Mouse (Mus musculus) gastrocnemius, postnatal 14 days (tissue): ENCODE results near the gene H1f0. TPM values are rescaled to one million over a fixed set of nuclear protein-coding genes. Genes with fewer than 3 reads are reported as not detected.

Experiments
- DNase-seq: peaks from one replicate; pipeline ENCODE4 v3.0.0; 2021; ENCODE audit warnings: mixed read lengths
- intact Hi-C: fragments of 180-260 bp; cut with DNase I; formaldehyde crosslinking; loops from one replicate; pipeline ENCODE4 v1.15.1; 2025; ENCODE audit warnings: low total_unique reads
- long read RNA-seq, 2 experiments: library from polyadenylated mRNA; stranded (forward); transcript quantifications; one replicate each; pipeline ENCODE4 v2.0.0; 2021
- total RNA-seq, 2 experiments: library from RNA; stranded (reverse); gene quantifications; 2 replicates each; pipeline ENCODE4 v1.2.3; 2021

The H1f0 gene
- 100 to 1,000 TPM; 129 to 164 TPM for total RNA-seq
- long read RNA-seq, experiment 1, transcript H1f0-201 (1 exons, 2,055 nt): major isoform, 139 of 139 reads
- long read RNA-seq, experiment 1, partial matches to known transcripts: 0 of 139 reads
- long read RNA-seq, experiment 1, other reads (novel, unspliced or antisense): 0 of 139 reads
- long read RNA-seq, experiment 2, transcript H1f0-201 (1 exons, 2,055 nt): major isoform, 162 of 162 reads
- long read RNA-seq, experiment 2, partial matches to known transcripts: 0 of 162 reads
- long read RNA-seq, experiment 2, other reads (novel, unspliced or antisense): 0 of 162 reads

DNA sequence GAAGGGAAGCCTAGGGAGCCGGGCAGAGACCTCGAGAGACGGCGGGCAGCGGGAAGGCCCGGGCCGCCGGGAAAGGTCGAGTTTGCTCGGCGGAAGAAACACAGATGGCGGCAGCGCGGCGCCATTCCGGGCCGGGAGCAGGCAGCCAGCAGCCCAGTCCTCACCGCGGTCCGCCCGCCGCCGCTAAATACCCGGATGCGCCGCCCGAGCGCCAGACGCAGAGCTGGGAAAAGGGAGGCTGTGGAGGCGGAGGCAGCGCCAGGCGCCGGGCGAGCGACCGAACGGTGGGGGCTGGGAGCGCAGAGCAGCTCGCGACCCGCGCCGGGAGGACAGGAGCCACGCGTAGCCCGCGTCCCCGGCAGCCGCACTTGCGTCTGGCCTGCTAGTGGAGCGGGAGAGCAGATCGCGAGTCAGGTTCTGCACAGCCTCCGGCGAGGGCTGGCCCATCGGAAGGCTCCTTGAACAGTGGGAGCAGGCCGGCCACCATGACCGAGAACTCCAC lies at the start of gene H1f0:
TSS of gene H1f0 (plus strand) at position 214 of the 502 bp plus-strand sequence.
- intact Hi-C loops: no loop called here
- DNase-seq: peak; percentile 96

DNA sequence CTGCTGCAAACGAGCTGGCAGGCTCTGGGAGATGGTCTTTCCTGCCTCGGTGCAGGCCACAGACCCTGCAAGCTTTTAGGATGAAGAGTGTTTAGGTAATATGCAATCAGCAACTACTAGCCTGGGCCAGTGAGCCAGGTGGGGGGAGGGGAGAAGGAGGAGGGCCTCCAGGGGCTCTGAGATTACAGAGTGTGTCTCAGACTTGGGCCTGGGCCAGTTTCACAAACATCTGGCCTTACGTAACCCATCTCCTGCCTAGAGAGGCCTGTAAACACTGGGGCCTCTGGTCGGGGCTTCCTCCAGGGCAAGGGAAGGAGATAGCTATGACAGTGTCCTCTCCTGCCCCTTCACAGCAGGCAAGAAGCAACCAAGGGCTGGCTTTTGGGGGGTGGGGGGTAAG lies 49.4 kb upstream of the H1f0 start:
- peak; percentile 92 for DNase-seq
- intact Hi-C loops: no loop called here

DNA sequence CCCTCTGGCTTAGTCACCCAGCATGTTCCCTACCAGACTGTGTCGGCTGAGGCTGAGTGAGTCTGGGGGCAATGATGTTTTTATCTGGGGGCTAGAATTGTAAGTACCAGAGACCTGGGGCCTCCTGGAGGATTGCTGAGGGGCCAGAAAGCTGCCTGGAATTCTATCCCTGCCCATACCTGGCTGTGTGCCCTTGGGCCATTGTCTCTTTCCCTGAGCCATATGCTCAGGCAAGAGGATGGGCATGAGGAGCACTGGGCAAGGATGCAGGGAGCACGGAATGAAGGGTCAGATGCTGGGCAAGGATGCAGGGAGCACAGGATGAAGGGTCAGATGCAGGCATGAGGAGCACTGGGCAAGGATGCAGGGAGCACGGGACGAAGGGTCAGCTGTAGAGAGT lies 48.2 kb upstream of the H1f0 start:
- intact Hi-C loops: no loop called here
- no peak for DNase-seq

DNA sequence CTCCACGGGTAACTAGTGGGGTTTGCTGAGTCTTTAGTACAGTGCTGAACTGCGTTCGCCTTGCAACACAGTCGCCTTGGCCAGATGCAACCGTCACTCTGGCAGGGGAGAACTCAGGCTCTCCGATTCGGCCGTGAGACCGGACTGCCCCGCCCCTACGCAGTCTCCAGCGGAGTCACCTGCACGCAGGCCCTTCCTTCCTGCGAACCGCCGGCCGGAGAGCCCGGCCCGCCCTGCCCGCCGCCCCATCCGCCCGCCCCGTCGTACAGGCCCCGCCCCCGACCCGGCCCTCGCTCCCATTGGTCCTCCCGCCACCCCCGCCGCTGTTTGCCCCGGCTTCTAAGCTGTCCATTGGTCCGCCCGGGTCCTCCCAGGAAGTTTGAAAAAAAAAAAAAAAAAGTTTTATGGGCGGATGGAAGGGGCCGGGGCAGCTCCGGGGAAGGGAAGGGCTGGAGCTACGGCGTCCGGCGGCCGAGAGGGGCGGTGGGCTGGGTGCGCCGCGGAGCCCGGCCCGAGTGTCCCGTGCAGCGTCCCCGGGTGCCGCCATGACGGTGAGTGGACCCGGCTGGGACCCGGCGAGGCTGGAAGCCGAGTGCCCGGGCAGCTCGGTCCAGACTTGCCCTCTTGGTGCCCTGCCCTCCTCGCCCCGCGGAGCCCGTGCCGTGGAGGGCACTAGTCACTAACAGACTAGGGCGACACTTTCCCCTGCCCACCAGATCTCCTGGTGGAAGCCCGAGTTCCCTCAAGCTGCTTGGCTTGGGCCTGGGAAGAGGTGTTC lies 45.4 kb upstream of the H1f0 start:
- intact Hi-C loops: no loop called here
- DNase-seq: peak; percentile 95

DNA sequence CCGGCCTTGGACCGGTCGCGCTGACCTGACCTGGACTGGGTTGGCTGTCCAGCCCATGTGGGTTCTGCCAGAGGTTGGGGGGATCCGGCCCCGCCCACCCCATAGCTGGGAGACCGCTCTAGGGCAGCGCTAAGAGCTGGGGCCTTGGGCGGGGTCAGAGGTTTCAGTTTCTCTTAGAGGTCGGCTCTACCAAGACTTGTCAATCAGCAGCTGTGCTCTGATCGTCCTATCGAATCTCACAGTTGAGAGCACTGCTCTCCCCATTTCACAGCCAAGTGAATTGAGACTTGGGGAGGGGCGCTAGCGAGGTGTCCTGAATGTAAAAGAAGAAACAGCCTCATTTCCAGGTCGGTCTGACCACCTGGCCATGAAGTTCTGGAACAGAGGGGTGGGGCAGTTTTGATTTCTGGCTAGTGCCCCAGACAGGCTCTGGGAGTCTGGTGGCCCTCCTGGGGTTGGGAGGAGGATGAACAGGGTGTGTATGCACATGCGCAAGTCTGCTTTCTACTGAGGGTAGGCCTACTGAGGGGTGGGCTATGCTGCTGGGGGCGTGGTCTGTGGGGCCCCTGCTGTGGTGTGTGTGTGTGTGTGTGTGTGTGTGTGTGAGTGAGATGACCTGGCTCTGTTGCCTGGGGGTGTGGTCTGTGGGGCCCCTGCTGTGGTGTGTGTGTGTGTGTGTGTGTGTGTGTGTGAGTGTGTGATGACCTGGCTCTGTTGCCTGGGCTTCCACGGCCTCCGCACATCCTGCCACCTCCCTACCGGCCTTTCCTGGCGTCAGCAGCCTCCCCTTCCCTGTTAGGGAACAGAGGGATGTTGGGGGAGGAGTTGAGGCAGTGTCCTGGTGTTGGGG lies 44.6 kb upstream of the H1f0 start:
- peak; percentile 75 for DNase-seq
- intact Hi-C loops: no loop called here

DNA sequence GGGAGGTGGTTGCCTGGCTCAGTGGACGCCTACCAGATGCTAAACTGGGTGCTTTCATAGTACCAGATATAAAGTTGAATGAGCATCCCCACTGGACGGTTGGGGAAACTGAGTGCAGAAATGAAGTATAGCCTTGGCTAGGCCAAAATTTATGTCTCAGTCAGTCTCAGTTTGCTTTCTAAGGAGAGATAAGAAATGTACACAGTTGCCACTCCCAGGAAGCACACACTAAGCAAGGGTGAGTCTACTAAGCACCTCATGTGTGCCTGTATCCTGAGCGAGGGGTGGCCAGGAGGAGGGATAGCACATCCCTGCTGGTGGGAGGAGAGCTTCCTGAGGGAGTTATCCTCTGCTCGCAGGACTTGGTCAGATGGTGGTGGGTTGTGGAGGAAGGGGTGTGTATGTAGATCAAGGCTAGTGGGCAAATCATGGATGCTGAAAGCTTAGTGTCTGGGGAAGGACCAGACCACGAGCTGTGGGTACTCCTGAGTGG lies 43.9 kb upstream of the H1f0 start:
- intact Hi-C loops: no loop called here
- DNase-seq: no peak

DNA sequence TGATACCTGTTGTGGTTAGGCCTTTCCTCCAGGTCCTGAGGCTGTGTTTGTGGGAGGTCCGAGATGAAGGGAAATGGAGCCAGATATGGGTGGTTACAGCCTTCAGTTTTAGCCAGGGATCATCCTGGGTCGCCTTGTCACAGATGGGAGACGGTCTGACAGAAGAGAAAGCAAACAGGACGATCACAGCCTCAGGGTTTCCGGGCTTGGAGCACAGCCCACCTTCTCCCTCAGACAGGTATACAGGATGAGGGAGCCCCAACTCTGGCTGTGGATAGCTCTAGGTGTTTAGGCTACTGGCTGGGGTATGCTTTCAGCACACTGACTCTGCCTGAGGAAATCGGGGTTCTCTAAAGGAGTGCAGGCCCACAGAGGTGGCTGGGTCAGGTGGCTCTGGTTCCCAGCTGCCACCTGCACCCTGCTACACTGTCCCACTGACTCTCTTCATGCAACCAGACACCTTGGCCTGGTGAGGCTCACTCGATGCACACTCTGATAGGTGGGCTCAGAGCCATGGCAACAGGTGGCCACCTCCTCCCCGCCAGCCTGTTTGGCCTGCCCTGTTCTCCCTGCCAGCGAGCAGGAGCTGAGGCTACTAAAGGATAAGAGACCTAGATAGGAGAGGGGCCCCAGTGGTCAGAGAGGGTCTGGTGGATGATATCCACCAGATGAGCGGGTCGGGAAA lies 41.6 kb upstream of the H1f0 start:
- peak; percentile 81 for DNase-seq
- intact Hi-C loops: no loop called here

DNA sequence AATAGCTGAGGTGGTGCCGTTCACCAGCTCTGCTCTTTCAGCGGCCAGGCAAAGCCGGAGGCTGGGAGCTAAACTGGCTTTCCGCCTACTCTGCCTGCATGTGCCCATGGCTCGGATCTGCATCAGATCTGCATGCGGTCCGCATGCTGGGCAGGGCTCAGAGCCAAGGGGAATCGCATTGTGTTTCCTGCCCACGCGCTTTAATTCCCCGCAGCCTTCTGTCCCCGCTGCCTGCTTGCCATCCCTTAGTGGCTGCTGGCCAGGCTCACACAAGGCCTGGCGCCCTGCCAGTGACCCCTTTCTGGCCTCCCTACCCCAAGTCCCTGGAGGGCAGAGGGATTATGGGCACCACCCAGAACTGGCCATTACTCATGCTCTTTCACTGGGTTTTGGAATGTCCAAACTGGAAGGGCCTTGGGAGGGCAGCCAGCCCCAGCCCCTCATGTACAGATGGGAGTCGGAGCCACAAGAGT lies 39.7 kb upstream of the H1f0 start:
- peak; percentile 60 for DNase-seq
- intact Hi-C loops: no loop called here

DNA sequence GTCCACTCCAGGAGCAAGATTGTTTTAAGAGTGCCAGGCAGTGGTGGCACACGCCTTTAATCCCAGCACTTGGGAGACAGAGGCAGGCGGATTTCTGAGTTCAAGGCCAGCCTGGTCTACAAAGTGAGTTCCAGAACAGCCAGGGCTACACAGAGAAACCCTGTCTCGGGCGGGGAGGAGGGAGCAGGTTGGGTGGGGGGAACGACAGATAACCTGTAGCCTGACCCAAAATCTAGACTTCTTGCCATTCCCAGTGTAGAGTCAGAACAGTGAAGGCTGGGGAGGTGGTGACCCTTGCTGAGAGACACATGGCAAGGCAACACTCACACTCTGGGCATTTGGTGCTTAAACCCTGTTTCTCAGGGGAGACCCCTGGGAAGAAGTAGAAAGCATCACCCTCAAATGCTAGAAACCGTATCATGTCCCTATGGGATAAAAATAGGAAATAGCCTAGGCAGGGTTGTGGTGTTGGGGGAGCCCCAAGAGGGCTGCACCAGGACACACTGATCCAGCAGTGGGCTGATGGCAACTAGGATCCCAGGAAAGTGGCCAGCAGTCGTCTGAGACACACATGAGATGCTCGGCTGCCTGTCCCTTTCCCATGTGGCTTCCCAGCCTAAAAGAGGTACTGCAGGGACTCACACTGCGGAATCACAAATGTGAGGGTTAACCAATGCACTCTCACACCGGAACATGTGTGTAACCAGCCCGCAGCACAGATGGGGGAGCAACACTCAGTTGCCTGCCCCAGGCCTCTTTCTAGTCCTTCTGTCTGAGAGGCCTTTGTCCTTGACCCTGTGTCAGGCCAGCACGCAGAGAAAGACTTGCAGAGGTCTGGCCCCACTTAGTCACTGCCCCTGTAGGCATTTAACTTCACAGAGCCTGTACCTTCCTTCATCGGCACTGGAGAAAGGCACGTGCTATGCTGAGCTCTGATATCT lies 38.8 kb upstream of the H1f0 start:
- no peak for DNase-seq
- intact Hi-C loops: no loop called here

DNA sequence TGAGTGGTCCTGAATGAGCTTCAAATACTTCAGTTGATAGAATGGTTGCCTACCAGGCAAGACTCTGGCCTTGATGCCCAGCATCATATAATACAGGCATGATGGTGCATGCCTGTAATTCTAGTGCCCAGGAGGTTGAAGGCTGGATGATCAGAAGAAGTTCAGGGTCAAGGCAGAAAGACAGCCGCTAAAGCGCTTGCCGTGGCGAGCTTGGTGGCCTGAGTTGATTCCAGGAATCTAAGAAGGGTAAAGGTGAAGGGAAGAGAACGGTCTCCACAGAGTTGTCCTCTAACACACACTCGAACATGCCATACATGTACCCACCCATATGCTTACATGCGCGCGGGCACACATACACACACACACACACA lies 38.2 kb upstream of the H1f0 start:
- intact Hi-C loops: no loop called here
- no peak for DNase-seq

DNA sequence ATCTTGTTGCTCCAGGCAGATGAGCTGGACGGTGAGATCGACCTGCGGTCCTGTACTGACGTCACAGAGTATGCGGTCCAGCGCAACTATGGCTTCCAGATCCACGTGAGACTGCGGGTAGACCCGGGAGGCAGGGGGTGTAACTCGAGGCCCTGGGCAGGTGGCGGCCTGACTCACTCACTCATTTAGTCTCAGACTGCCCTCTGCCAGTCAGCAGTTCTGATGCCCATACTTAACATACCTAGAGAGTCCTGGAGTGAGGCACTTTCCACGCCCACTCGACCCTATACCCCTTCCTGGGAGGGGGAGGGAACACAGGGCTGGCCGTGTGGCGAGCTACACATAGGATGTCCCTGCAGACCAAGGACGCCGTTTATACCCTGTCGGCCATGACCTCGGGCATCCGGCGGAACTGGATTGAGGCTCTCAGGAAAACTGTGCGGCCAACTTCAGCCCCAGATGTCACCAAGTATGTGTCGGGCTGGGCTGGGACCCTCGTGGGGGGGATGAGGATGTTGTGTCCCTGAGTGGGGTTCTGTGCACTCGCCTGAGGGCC lies 37.2 kb upstream of the H1f0 start:
- DNase-seq: no peak
- intact Hi-C loops: no loop called here

DNA sequence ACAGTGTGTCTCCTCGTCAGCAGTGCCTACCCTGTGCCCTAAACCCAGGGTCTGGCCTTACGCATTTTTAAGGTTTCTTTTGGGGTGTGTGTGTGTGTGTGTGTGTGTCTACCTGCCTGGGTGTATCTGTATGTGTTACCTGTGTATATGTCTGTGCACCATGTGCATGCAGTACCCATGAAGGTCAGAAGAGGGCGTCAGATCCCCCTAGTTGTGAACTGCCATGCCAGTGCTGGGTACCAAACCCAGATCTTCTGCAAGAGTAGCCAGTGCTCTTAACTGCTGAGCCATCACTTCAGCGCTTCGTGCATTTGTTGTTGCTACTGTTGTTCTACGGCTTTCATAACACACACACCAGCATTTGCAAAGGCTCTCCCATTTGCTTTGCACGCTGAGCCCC lies 36.0 kb upstream of the H1f0 start:
- intact Hi-C loops: no loop called here

DNA sequence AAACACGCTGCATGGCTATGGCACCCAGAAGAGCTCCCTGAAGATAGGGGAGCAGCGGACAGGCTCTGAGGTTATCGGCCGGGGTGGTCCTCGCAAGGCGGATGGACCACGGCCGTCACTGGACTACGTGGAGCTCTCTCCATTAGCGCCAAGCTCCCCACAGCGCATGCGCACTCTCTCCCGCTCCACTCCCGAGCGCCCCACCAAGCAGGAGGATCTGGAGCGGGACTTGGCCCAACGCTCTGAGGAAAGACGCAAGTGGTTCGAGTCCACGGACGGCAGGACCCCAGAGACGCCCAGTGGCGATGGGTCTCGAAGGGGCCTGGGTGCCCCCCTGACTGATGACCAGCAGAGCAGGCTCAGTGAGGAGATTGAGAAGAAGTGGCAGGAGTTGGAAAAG lies 35.3 kb upstream of the H1f0 start:
- intact Hi-C loops: no loop called here
- DNase-seq: no peak

More for the DNA sequence above, 36.0 kb upstream of the H1f0 start:
- no peak for DNase-seq

DNA sequence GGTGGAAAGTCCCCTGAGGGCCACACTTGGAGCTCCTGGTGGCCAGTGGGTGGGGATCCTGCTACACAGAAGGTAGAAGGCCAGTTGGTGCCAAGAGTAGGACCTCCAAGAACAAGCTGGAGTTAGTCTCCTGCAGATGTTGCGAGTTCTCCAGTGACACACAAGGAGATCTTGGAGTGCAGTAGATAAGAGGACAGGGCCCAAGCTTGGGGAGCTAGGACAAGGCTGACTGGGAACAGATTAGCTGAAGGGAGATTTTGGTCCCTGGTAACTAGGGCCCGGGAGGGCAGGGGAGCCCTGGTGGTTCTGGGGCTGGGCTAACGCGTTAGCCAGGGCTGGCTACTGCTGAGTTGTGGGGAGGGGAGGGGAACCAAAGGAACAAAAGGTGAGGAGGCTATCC lies 32.3 kb upstream of the H1f0 start:
- intact Hi-C loops: no loop called here
- DNase-seq: no peak

DNA sequence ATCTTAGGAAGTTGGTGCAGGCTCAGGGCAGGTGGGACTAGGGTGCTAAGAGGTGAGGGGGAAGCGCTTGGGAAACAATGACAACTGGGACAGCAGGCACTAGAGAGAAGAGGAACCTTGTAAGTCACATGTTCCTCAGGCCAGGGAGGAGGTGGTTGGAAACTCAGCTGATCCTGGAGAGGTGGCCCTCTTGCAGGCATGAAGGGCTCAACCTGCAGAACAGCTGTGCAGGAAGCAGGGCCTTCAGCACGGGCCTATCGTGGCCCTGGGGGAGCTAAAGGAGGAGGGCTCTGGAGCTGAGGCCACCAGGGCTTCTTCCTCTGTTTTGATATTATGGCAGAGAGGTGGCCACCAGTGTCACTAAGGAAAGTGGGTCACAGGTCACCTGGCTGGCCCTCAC lies 31.6 kb upstream of the H1f0 start:
- DNase-seq: no peak
- intact Hi-C loops: no loop called here

DNA sequence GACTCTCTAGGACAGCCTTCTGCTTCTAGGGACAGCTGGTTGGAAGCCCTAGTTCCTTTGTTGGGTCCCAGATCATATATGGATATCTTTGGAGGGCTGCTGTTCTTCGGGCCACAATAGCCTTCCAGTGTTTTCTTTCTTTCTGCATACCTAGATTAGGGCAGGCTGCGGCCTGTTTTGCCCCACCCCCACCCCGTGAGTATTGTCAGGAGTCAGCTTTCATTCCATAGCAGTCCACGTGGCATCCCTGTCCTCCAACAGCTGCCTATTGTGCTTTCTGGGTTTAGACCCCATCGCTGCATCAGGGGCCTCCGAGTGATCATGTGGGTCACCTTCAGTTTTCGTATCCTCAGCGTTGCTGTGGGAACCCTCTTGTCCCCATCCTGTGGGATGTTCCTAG lies 29.9 kb upstream of the H1f0 start:
- intact Hi-C loops: no loop called here
- no peak for DNase-seq

DNA sequence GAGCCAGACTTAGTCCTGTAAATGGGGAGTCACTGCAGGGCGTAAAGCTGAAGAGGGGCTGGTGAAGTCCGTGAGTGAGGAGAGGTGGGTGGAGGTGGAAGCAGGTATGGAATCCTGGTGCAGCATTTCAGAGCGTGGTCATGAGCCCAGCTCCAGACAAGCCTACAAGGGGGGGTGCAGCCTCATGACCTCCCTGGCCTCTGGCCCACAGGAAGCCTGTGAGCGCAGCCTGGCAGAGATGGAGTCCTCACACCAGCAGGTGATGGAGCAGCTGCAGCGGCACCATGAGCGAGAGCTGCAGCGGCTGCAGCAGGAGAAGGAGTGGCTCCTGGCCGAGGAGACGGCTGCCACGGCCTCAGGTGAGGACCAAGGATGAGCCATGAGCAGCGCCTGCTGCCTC lies 28.7 kb upstream of the H1f0 start:
- intact Hi-C loops: no loop called here

DNA sequence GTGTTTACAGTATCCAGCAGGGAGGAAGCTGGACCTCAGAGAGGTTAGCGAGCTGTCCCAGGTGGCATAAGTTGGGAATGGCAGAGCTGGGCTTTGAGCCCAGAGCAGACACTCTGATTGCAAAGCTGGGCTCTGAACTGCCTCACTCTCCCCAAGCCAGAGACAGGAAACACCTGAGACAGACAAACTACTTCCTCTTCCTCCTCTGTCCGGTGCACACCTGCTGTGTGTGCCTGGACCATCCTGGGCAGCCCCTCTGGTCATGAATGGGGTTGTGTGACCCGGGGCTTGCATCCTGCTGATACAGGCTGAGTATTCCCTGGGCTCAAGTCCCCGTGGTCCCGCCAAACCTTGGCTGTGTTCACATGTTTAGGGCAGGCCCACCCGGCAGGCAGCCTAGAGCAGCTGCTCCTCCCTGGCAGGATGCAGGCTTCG lies 27.9 kb upstream of the H1f0 start:
- intact Hi-C loops: no loop called here
- DNase-seq: no peak

More for the DNA sequence above, 28.7 kb upstream of the H1f0 start:
- DNase-seq: no peak
